Mouse (Mus musculus): ENCODE results near the gene Axl. TPM values are rescaled to one million over a fixed set of nuclear protein-coding genes. Genes with fewer than 3 reads are reported as not detected.
"Not testable (repeated sequence)": the region's sequence is repeated elsewhere in the genome, so short reads cannot be mapped to it uniquely, and the experiment has no call there.

The Axl gene
- polyA plus RNA-seq, 1 experiment, result 34.9 TPM

DNA sequence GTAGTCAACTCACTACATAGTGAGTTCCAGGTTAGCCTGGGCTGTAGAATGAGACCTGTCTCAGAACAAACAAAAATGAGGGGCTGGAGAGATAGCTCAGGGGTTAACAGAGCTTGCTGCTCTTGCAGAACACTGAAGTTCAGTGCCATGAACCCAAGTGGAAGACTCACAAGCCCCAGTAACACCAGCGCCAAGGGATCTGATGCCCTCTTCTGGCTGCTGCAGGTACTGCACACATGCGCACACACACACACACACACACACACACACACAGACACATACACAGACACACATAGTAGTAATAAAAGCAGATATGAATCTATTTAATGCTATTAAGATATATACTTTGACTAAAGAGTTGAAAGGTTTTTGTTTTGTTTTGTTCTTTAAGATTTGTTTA is 10.0 kb upstream of the Axl start:
- DNase-seq (ENCODE audit: extremely low spot score in 1 of 2, low spot score in 1 of 2), result no peak

- DNase-seq (ENCODE audit: extremely low spot score in 1 of 2, low spot score in 1 of 2), result no peak
Measured at GRCm38 (mm10) chr7:25794775-25795174, 6.3 kb upstream of the Axl start.

- DNase-seq (ENCODE audit: extremely low spot score in 1 of 2, low spot score in 1 of 2), result no peak
Measured at GRCm38 (mm10) chr7:25793679-25794078, 5.2 kb upstream of the Axl start.

DNA sequence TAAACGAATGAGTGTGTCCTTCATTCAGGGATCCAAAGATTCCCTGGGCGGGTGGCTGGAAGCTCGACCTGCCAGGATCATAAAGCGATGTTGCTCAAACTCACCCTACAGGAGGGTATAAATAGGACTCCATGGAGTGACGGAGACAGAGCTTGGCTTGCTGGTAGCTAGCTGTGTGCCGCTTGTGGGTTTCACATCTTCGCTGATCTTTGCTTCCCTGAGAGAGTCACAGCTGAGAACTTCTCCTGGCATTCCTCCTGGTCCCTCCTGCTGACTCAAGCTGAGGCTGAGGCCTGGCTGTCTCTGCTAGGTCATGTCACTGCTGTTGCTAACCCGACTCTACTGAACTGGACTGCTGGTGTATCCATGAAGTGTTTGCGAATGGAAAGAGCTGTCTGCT is 4.5 kb upstream of the Axl start:
- not testable (repeated sequence) for DNase-seq (ENCODE audit: extremely low spot score in 1 of 2, low spot score in 1 of 2)

DNA sequence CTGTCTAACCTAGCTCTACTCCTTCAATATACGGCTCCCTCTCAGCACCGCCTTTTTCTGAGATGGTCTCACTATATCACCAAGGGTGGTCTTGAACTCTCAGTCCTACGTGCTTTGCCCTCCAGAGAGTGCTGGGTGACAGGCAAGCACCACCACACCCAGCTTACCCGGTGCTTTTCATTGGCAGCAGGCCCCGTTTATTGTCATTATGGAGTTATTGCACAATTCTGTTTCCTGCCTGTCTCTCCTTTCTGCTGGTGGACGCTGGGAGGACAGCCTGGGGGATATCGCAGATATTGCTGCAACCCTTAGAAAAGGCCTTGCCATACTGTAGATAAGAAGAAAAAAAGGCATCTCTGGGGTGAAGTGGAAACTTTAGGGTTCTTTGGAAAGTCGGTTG is 2.1 kb upstream of the Axl start:
- DNase-seq (ENCODE audit: extremely low spot score in 1 of 2, low spot score in 1 of 2), result no peak

GRCm38 (mm10) chr7:25789129-25789440 is 580 bp upstream of the Axl start:
- no peak for DNase-seq (ENCODE audit: extremely low spot score in 1 of 2, low spot score in 1 of 2)

DNA sequence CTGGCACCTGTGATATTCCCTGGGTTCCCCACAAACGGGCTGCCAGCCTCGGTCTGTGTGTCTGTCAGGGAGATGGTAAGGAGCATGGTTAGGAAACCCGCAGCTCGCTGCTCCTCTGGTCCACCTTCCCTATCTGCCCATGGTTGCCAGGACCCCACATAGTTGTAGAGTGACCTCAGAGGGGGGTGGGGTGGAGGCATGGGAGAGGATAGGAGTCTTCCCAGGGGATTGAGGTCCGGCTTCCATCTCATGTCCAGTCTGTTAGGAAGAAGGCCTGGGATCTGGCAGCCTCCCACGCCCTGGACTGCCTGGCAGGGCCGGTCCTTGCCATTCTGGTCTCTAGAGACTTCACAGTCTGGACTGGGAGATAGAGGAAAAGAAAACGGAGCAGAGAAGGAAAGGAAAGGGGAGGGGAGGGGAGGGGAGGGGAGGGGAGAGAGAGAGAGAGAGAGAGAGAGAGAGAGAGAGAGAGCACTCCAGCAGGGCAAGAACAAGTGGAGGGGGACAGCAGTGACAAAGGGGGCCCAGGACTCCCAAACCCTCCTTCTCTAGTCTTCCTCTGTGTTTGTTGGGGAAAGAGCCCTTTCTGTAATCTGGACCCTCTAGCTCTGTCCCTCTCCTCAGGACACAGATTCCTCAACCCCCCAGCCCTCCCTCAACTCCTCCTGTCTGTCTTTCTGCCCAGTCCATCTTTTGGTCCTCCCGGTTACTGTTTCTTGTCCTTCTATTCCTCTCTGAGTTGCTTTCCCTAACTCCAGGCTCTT is 867 bp downstream of the Axl start:
- no peak for DNase-seq (ENCODE audit: extremely low spot score in 1 of 2, low spot score in 1 of 2)

DNA sequence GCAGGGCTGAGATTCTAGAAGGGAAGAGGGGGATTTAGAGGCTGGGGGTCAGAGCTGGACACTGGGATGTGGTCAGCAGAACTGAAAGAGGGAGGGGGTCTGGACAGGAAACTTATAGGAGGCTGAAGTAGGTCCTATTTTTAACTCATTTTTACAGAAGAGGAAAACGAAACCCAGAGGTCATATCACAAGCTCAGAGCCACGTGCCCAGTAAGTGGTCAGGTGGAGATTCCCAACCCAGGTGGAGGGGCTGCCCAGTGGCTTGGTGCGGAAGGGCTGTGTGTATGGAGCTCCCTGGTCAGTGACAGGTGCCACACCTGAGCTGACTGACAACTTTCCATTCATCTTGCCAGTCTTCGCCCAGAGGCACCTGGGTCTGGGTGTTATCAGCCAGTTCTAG is 1.5 kb downstream of the Axl start:
- DNase-seq (ENCODE audit: extremely low spot score in 1 of 2, low spot score in 1 of 2), result no peak

- no peak for DNase-seq (ENCODE audit: extremely low spot score in 1 of 2, low spot score in 1 of 2)
Measured at GRCm38 (mm10) chr7:25785752-25786151, 2.8 kb downstream of the Axl start.

- no peak for DNase-seq (ENCODE audit: extremely low spot score in 1 of 2, low spot score in 1 of 2)
Measured at GRCm38 (mm10) chr7:25784808-25785207, 3.7 kb downstream of the Axl start.

GRCm38 (mm10) chr7:25783746-25784145 is 4.8 kb downstream of the Axl start:
- DNase-seq (ENCODE audit: extremely low spot score in 1 of 2, low spot score in 1 of 2), result no peak

DNA sequence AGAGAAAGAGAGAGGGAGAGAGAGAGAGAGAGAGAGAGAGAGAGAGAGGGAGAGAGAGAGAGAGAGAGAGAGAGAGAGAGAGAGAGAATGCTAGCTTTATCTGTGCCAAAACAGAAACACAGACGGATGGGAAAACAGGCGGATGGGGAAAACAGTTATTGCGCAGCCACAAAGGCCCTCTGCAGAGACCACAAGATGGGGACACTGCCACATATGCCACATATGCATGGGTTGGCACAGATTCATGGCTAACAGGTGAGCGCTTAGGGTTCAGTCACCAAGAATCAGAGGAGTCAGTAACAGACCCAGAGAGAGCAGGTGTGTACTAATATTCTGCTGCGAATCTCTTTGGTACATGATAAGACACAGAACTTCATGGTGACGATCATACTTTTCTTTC is 5.8 kb downstream of the Axl start:
- DNase-seq (ENCODE audit: extremely low spot score in 1 of 2, low spot score in 1 of 2), result no peak

GRCm38 (mm10) chr7:25781937-25782610 is 6.4 kb downstream of the Axl start:
- DNase-seq (ENCODE audit: extremely low spot score in 1 of 2, low spot score in 1 of 2), result no peak

- DNase-seq (ENCODE audit: extremely low spot score in 1 of 2, low spot score in 1 of 2), result no peak
Measured at GRCm38 (mm10) chr7:25781321-25781936, 7.1 kb downstream of the Axl start.

- no peak for DNase-seq (ENCODE audit: extremely low spot score in 1 of 2, low spot score in 1 of 2)
Measured at GRCm38 (mm10) chr7:25780753-25781152, 7.8 kb downstream of the Axl start.

DNA sequence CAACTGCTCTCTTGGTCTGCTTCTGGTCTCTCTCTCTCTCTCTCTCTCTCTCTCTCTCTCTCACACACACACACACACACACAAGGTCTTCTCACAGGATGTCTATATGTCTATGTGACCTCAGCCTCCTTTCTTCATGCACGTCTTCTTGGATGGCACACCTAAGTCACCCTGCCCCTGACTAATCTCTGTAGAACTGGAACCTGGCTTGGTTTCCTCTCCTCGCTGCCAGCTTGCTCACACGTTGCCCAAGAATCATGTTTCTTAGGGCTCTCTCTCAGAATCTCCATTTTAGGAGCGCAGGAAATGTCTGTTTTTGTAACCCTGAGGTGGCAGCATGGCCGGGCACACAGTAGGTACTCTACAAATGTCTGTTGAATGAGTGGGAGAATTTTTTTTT is 8.5 kb downstream of the Axl start:
- DNase-seq (ENCODE audit: extremely low spot score in 1 of 2, low spot score in 1 of 2), result no peak

DNA sequence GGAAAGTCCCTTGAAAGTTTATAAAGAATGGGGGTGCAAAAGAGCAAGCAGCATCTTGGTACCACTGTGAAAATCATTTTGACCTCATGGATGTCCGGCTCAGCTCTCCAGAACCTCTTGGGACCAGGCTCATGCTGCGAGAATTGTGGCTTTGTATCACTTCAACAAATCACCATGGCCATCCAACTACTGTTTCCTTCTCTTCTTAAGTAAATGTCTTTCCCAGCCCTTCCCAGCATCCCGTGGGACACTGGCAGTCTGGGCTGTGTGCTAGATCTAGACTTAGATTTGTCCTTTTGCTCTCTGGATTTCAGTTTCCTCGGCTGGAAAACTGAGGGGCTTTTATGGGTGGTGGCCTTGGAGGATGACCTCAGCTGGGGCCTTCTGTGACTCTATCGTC is 20.3 kb downstream of the Axl start:
- DNase-seq (ENCODE audit: extremely low spot score in 1 of 2, low spot score in 1 of 2), result no peak

DNA sequence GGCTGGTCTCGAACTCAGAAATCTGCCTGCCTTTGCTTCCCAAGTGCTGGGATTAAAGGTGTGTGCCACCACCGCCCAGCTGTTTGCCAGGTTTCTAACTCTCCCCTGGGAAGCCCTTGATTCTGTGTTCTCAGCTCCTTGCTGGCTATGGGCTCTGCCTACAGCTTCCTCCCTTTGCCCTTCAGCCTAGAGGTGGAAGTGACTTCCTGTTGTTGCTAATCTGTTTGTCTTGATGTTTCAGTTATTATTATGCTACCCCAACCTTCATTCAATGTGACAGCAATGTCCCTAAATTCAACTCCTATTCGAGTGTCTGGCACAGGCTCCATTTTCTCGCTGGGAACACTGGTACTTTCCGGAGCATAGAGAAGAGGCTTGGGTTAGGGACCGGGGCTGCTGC is 22.4 kb downstream of the Axl start:
- DNase-seq (ENCODE audit: extremely low spot score in 1 of 2, low spot score in 1 of 2), result no peak

GRCm38 (mm10) chr7:25764221-25764620 is 24.3 kb downstream of the Axl start:
- DNase-seq (ENCODE audit: extremely low spot score in 1 of 2, low spot score in 1 of 2), result no peak

DNA sequence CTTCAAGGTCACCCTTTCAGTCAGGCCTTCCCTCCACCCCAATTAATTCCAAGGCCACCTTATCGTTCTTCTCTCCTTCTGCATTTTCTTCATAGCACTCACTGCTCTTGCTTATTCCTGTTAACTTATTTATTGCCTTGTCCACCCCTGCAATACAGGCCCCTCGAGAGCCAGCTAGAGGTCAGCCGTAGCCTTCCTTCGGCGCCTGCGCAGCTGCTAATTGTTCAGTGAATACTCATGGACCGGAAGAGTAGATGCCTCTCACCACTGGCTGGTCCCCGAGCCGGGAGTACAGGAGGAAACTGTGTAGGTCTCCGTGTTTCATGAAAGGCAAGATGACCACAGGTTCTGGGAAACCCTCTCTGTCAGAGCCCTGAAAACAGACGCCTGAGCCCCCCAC is 24.8 kb downstream of the Axl start:
- no peak for DNase-seq (ENCODE audit: extremely low spot score in 1 of 2, low spot score in 1 of 2)

DNA sequence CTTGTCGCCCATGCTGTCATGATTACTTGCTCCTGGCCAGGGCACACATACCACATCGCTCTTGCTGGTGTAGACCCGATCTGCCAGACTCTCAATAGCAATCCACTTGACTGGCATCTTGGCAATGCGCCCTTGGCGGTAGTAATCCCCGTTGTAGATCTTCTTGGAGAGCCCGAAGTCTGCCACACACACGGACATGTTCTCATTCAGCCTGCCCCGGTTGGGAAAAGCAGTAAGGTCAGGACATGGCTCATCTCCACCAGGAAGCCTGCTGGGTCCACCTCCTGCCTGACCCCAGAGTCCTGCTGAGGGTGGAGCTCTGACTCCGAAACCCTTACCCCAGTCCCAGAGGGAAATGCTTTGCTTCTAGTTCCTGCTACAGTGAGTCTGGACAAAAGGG is 27.2 kb downstream of the Axl start:
- no peak for DNase-seq (ENCODE audit: extremely low spot score in 1 of 2, low spot score in 1 of 2)

DNA sequence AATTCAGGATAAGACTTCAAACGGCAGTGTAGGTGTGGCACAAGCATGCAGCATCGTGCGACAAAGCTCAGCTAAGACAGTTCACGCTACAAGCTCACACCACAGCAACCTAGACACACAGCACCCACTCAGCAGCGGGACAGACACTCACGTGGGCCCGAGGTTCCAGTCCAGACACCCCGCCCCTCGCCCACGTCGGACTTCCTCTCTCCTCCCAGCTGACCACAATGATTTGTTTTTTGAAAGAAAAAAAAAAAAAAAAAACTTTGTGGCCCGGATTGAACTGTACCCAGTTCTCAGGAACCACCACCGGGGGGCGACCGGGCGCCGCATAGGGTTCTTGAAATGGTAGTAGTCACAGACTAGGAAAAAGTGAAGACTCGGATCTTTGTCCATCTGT is 32.5 kb downstream of the Axl start:
- peak; percentile 74 to 92 for DNase-seq (ENCODE audit: extremely low spot score in 1 of 2, low spot score in 1 of 2)

Measured in frontal cortex, adult 2 months (tissue).